Mouse (Mus musculus): ENCODE results near the gene Ica1l. TPM values are rescaled to one million over a fixed set of nuclear protein-coding genes. Genes with fewer than 3 reads are reported as not detected.

Gene Ica1l
- polyA plus RNA-seq, 1 experiment: 2.8 TPM

- no peak for DNase-seq (ENCODE audit: low spot score)
These were observed 76.7 kb downstream of the Ica1l start for GRCm38 (mm10) chr1:59966171-59966785.

GRCm38 (mm10) chr1:59959941-59960340, 83.0 kb downstream of the Ica1l start:
- no peak for DNase-seq (ENCODE audit: low spot score)

- DNase-seq (ENCODE audit: low spot score): no peak
These were observed 85.8 kb downstream of the Ica1l start for GRCm38 (mm10) chr1:59957206-59957605.

- no peak for DNase-seq (ENCODE audit: low spot score)
These were observed 95.5 kb downstream of the Ica1l start for GRCm38 (mm10) chr1:59947509-59947908.

DNA sequence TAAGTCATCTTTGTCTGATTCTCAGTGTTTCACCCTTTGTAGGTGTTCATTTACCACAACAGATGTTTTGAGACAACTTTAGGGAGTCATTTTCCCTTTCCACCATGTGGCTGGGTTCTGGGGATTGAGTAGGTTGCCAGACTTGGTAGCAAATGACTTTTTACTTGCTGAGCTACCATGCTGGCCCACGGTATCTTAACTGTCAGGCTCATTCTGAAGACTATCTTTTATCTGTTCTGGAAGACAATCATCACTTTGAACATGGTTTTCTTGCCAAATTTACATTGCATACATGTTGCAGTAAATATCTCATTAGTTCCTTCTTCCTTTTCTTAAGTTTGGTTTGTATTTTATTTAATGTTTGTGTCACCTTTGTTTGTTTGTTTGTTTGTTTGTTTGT, 97.0 kb downstream of the Ica1l start:
- DNase-seq (ENCODE audit: low spot score): no peak

DNA sequence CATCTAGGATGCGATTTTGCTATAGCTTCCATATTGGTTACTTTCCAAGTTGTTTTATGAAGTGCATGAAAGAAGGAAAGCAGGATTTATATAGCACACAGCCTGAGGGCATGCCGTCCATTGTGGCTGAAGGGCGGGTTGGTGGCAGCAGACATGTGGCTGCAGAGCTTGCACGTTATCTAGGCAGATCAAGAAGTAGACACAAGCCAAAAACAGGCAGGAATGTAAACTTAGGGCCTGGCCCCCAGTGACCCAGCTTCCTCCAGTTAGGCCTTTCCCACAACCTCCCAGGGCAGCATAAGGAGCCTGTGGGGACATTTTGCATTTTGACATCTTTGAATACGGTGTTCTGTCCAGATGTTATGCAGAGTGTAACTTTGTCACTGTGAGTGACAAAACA, 99.2 kb downstream of the Ica1l start:
- DNase-seq (ENCODE audit: low spot score): no peak

GRCm38 (mm10) chr1:59942057-59942790, 100.8 kb downstream of the Ica1l start:
- DNase-seq (ENCODE audit: low spot score): no peak

GRCm38 (mm10) chr1:59941063-59941462, 101.9 kb downstream of the Ica1l start:
- DNase-seq (ENCODE audit: low spot score): no peak

GRCm38 (mm10) chr1:59932991-59933390, 110.0 kb downstream of the Ica1l start:
- no peak for DNase-seq (ENCODE audit: low spot score)

Other genes with a start within 250 kb of the Ica1l start
- gene Fam117b, start 130.2 kb downstream of the Ica1l start, polyA plus RNA-seq (2012; rRNA removed): 8.6 and 11.2 TPM in 2 replicates
- gene Carf, start 55.1 kb upstream of the Ica1l start, polyA plus RNA-seq (2012; rRNA removed): 5.4 and 5.7 TPM in 2 replicates
- 13.4 TPM in 2 replicates for gene Wdr12, start 55.5 kb upstream of the Ica1l start, polyA plus RNA-seq (2012; rRNA removed)
- 12.7 and 14.4 TPM in 2 replicates for gene Nbeal1, start 137.4 kb upstream of the Ica1l start, polyA plus RNA-seq (2012; rRNA removed)

All from urinary bladder, adult 2 months (tissue).